Mouse (Mus musculus): ENCODE data around the gene Shroom3.

The Shroom3 gene

DNA sequence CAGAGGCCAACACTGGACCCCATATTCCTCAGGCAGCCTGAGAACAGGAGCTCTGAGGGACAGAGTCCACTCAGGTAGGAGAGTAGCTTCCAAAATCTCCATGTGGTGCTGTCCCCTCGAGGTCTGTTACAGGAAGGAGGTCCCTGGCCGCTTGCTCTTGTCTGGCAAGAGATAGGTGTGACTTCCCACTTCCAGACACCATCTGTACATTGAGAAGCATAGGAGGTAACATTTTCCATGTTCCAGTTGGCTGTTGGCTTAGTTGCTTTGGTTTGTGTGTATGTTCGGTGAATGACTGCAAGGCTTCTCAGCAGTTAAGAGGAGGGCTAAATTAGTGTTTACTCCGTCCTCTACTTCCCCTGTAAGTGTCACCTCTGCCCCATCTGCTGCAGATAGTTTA is 254.5 kb downstream of the Shroom3 start:
- DNase-seq = peak in 1 of 2 experiments; percentile 44

DNA sequence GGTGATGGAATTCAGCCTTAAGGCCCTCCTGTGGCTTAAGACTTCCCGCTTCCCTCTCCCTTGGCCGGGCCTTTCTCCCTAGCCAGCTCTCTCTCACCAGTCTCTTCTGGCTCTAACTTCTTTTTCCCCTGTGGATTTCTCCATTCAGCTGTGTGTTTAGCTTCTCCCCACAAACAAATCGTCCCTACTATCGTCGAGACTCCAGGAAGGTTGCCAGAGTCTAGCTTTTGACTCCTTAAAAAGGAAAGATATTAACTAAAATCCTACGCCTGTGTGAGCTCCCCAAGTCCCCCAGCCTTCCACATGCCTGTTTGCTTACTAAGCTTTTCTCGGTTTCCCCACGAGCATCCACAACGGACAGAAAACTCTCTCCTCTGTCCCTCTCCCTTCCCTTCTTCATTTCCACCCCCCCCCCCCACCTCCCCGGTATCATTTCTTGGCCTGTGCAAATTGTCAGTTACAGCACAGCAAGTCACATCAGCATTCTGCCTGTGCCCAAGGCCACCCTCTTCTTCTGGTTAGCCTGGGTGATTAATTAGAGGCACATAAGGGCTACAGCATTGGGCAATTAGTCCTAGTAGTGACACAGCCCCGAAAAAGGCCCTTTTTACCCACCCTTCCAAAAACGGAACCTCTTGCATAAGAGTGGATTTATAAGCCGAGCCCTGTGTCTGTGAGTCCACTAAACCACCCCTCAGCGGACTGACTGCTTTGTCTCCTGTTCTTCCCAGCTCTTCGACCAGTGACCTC is 256.2 kb downstream of the Shroom3 start:
- no peak for DNase-seq

DNA sequence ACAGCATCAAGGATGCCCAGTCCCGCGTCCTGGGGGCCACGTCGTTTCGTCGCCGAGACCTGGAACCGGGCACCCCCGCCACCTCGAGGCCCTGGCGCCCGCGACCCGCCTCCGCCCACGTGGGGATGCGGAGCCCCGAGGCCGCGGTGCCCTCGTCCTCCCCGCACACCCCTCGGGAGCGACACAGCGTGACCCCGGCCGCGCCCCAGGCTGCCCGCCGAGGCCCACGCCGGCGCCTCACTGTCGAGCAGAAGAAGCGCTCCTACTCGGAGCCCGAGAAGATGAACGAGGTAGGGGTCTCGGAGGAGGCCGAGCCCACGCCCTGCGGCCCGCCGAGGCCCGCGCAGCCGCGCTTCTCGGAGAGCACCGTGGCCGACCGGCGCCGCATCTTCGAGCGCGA is 258.9 kb downstream of the Shroom3 start:
- DNase-seq = no peak

DNA sequence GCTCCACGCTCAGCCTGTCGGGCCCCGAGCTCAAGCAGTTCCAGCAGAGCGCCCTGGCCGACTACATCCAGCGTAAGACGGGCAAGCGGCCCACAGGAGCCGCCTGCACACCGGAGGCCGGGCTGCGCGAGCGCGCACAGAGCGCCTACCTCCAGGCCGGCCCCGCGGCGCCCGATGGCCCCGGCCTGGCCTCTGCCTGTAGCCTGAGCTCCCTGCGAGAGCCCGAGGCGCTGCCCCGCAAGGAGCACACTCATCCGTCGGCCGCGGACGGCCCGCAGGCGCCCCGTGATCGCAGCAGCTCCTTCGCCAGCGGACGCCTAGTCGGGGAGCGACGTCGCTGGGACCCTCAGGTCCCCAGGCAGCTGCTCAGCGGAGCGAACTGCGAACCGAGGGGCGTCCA is 259.3 kb downstream of the Shroom3 start:
- DNase-seq = no peak

DNA sequence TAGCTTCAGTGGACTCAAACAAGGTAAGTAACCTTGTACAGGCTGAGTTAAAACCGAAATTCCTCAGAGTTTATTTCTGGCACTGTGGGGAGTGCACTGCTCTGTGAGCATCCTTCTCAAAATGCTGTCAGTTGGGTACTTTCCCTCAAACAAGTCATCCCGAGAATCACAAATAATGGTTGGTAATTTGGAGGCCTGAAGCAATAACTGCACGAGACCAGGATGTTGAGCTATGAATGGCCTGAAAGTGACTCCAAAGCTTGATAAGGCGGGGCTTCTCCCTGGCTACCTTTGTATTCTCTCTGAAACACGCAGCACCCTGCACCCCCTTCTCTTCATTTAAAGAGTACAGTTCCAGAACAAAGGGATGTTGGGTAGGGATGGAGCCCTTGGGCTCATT is 261.6 kb downstream of the Shroom3 start:
- DNase-seq = no peak

DNA sequence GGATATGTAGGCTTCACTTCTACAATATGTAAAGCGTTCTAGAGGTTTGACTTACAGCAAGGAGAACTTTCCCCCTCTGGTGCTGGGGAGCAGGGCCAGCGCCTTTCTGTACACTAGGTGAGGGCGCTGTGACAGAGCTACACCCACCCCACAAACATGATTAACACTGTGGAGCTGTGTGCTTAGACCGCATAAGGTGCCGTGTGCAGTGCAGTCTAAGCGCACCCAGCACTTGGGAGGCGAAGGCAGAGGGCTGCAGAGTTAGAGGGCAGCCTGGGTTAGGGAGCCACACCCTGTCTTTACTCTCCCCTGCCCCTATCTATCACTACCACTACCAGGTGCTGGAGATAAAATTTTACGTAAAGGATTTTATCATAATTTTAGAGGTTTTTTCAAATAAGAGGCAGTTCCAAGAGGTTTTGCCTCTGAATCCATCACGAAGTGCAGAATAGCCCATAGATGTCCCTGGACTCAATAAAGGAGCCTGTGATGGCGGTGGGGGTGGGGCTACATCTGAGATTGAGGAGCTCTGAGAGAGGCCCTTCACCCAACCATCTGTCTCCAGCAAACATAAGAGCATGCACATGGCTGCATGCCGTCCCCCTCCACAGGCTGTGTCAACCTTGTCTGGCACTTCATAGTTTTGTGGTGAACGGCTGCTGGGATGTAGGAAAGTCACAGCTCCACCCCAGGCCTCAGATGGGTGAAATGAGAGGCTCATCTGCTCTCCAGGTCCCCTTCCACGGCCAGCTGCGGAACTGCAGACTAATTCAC is 265.9 kb downstream of the Shroom3 start:
- peak; percentile 75 to 77 for DNase-seq

DNA sequence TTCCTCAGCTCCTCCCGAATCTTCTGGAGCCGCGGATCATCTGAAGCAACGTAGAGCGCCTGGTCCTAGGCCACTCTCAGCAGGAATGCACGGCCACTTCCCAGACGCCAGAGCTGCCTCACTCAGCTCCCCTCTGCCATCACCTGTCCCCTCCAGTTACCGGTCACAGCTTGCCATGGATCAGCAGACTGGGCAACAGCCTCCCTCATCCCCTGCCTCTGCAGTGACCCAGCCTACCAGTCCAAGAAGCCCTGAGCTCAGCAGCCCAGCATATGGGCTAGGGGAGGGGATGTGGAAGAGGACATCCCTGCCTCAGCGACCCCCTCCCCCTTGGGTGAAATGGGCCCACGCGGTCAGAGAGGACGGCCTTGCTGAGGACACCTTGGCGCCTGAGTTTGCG is 267.3 kb downstream of the Shroom3 start:
- peak; percentile 43 to 54 for DNase-seq

DNA sequence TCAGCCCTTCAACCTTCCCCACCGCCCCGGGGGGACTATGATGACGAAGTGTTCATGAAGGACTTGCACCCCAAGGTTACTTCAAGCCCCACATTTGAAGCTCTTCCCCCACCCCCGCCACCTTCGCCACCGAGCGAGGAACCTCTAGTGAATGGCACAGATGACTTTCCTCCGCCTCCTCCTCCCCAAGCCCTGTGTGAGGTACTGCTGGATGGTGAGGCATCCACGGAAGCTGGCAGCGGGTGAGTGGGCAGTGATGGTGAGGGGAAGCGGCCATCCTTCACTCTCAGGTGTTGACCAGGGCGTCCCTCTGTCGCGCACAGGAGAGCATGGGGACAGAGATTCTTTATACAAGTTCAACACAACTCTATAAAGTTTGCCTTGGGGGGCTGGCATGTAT is 267.8 kb downstream of the Shroom3 start:
- no peak for DNase-seq

DNA sequence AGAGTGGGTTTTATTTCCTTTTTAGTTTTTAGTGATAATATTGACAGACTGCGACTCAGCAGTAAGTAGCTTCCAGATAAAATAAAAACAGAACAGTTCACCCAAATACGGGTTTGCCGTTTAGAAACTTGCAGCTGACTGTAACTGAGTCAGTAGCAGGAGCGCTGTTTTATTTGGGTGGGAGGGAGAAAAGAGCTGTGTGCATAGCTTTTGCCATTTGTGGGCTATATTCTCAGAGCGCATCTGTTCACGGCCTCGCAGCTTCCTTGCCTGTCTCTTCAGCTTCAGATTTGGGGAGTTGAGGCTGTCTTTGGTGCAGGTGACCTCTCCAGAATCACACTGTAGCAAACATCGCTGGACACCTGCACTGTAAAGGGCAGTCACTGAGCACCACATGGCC is 270.6 kb downstream of the Shroom3 start:
- DNase-seq = no peak

DNA sequence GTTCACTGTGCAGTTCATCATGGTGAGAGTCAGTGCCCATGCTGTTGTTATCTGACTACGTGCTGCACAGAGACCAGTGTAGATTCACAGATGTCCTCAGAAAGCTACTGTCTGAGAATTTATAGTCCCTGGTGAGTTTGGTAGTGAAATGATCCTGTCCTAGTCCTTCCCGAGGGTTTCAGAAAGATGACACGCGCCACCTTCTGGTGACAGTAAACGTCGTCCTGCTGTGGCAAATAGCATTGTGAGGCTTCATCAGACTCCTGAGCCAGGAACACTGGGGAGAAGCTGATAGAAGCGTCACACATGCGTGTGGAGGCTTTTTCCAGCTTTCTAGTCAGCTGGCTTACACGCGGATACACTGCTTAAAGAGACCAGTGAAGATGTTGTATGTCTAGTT is 271.1 kb downstream of the Shroom3 start:
- peak; percentile 89 to 90 for DNase-seq

DNA sequence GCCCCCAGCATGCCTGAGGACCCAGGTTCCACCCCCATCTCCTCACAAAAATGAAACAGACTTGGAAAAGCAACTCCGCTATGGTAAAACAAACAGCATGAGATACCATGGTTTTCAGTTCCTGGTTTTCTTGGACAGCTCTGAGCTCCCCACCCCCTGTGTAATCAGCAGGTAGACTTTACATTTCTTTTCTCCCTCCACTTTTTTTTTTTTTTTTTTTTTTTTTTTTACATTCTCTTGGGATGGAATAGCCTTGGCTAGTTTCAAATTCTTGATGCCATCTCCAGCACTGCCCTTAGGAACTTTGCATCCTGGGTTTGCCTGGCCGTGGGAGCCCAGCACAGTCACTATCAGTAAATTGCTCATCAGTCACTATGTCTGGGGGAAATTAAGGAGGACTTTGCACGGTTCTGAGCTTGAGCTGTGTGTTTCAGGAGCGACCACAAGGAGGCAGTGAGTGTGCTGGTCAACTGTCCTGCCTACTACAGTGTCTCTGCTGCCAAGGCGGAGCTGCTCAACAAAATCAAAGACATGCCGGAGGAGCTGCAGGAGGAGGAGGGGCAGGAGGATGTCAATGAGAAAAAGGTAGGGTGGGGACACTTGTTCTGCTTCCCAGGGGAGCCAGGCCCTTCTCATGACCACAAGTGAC is 271.7 kb downstream of the Shroom3 start:
- DNase-seq = peak; percentile 72 to 73

DNA sequence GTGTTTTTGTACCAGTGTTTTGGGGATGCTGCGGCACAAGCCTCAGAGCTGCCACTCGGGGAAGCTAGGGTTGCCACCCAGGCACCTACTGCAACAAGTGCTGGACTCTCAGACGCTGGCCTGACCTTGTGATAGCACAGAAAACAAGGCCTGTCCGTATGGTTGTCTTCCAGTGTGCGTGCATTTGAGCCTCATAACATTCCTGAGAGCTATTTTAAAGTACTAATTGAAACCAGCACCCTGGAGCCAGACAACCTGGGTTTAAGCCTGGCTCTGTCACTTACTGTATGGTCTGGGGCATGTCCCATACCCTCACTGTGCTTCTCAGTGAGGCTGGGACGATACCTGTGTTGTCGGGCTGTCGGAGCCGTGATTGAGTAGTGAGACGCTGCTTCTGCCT is 276.1 kb downstream of the Shroom3 start:
- no peak for DNase-seq

DNA sequence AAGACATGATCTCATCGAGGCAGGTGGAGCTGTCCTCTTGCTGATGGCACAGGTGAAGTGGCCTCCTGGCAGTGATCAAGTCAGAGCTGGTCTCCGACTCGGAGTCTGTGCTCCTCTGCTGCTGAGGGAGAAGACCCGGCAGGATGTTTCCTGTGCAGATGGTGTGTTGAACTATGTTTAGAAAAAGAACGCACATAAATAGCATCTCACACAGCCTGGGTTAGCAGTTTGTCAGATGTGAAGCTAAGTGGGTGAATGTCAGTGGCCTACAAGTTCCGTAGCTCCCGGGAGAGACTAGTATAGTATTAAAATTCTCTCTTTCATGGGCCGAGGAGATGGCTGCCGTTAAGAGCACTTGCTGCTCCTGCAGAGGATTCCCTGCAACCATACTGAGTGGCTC is 276.5 kb downstream of the Shroom3 start:
- no peak for DNase-seq

DNA sequence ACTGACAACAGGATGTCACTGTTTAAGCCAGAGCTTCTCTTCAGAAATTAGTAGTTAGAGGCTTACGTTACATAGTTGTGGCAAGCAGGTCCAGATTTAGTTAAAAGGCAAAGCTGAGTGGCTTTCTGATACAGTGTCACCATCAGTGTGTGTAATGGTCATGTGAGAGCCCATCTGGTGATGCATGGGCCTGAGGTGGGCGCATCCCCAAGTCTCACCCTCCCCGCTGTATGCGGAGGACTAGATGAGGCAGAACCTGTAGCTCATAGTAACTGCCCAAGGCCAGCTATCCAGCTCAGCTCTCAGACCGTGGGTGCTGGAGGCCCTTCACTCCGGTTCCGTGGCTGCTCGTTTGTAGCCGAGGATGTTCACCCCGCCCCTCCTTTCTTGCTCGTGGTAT is 278.1 kb downstream of the Shroom3 start:
- DNase-seq = no peak

DNA sequence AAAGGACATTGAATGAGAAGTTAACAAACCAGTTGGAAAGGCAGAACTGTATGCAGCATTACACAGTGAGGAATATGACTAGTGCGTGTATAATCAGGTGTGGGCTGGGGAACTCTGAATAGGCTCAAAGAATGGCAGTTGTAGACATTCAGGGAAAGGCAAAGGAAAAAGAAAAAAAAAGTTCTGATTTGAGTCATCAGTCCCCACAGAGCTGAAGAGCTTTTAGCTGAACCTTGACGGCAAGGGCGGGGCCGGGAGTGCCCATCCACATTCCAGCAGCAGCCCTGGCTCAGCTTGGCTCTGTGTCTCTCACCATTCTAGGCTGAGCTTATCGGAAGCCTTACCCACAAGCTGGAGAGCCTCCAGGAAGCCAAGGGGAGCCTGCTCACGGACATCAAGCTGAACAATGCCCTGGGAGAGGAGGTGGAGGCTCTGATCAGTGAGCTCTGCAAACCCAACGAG is 278.6 kb downstream of the Shroom3 start:
- no peak for DNase-seq

DNA sequence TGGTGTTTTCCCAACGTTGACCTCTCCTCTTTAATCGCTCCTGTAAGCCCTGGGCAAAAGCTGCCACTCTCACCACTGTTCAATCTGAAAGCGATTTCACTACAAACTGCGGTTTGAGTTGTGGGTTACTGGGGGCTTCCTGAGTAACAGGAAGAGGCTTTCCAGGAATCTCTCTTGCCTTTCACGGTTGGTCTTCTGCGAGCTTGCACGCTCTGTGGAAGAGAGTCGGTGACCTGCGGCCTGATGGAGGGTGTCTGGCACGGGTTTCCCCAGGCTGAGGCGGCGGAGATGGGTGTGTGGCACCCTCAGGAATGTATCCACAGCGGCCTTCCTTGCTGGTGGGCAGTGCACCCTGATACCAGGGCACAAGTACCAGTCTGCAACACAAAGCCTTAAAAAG is 281.5 kb downstream of the Shroom3 start:
- DNase-seq = no peak

DNA sequence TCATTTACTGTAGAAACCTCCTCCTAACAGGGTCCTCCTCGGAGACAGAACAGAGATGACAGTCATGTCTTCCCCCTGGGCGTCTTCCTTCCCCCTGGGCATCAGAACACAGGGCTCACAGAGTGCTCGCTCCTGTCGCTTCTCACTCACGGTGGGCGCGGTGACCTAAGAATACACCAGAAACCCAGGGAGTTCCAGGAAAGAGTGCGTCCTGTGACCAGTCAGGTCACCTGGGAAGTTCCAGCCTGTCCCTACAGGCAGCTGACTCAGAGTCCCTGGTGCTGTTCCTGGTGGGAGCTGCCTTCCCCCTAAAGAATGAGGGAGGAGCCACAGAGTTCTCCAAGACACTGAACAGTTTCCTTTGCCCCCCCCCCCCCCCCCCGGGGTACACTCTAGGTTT is 283.9 kb downstream of the Shroom3 start:
- DNase-seq = no peak

DNA sequence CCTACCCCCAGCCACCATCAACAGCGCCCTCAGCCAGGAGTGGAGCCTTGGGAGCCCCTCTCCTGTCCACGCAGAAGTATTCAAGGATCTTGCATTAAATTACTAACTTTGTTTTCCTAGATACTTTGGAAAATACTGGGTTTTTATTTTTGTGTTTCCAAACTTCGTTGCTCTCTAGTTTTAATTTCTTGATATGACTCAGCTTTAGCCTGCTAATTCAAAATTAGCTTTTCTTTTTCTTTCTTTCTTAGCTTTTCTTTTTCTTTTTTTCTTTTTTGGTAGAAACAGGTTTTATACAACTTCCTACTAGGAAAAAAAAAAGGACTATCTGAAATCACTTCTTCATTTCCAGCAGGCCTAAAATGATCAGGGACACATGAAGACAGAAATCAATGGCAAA is 284.7 kb downstream of the Shroom3 start:
- DNase-seq = no peak

DNA sequence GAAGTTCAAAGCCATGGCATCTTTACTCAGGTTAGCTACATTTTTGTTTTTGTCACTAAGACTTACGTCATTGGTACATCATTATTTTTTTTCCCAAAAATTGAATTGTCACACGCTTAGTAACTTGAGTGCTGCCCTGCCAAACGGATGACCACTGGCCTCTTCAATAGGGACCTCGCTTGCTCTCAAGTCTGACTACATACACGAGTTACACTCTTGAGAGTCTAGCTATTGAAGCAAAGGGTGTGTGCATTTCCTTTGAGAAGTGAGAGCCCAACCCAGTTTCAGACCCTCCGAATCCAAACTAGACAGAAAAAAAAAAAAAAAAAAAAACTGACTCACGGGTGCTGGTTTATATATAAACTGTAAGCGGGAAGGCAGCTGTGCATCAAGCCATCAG is 286.2 kb downstream of the Shroom3 start:
- DNase-seq = no peak

DNA sequence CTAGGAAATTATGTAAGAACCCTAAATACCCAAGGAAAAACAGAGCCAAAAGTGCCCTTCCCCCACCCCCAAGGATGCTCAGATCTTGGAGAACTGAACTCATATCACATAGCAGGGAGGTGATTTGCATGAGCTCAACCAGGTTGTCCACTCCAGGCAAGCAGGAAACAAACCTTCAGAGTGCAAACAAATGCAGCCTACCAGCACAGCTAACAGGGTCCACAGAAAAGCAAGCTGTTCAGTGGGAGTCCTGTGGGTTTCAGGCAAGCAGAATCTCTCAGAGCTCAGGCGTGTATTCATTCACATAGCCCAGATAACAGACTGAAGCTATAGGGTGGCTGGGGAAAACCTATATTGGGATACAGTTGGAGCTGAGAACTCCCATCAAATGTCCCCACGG is 286.7 kb downstream of the Shroom3 start:
- DNase-seq = no peak

DNA sequence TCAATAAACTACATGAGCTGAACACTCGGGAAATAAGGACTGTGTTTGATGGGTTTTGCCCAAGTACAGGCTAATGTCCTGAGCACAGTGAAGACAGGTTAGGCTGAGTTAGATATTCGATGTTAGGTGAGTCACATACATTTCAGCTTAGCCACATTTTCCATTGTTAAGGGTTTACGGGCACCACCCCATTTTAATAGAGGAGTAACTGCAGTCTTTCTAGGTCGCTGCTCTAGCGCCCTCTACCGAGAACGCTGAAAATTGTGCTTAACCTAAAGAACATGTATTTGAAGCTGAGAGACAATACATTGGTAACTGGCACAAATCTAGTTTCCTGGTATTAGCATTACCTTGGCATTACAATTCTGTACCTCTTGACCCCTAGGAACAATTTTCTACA is 287.2 kb downstream of the Shroom3 start:
- peak; percentile 54 to 63 for DNase-seq

DNA sequence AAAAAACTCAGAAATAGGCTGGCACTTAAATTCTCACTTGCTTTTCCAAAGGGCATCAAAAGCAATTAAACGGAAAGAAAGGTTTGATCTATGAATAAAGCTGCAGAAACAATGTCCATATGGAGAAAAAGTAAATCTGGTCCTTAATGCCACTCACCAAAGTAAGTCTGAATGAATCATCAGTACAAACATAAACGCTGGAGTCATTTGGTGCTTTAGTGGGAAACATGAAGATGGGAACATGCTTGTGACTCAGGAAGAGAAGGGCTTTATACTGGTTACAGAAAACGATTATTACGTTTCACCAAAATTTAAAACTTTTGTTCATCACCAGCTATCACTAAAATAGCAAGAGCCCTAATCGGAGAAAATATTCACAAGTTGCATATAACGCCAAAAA is 297.2 kb downstream of the Shroom3 start:
- no peak for DNase-seq

DNA sequence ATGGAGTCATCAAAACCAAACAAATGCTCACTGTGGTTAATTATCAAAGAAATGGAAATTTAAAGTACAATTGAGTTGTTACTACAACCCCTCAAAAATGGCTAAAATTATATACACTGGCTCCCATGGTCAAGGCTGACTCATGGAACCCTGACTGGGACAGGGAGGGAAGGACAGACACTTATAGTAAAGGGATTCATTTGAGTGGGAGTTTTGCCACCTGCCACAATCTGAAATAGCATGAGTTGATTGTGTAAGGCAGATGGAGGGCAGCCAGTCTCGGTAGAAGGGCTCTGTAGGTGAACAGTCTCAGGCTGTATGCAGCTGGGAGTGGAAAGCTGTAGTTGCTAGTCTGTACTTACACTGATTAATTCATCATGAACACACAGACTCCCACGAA is 297.6 kb downstream of the Shroom3 start:
- DNase-seq = no peak

DNA sequence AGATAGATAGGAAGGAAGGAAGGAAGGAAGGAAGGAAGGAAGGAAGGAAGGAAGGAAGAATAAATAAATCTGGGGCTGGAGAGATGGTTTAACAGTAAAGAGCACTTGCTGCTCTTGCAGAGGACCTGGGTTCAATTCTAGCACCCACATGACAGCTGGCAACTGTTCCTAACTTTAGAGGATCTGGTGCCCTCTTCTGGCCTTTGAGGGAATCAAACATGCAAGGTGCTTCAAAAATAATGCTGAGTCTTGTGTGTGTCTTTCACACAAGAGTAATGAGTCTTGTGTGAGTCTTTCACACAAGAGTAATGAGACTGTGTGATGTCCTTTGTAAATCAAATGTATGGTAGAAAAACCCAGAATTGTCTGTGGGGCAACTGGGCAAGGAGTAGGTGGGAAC is 299.4 kb downstream of the Shroom3 start:
- DNase-seq = no peak

Data from cerebellum, postnatal 10 days (tissue).